Mouse (Mus musculus) CH12.LX (cell line): ENCODE results near the gene Ppara. TPM values are rescaled to one million over a fixed set of nuclear protein-coding genes. Genes with fewer than 3 reads are reported as not detected.

Experiments
- DNase-seq: peaks from one replicate; pipeline ENCODE4 v3.0.0-alpha.2; 2013; ENCODE audit errors: extremely low read depth
- H3K27ac ChIP-seq: 2 replicates; pipeline ENCODE4 v1.5.1; 2012; ENCODE audit warnings: low read depth, mild to moderate bottlenecking, control low read depth, moderate library complexity; ENCODE audit not compliant: insufficient read depth
- H3K27me3 ChIP-seq: replicated peaks from 2 replicates; pipeline ENCODE3; 2012; ENCODE audit warnings: inconsistent platforms
- H3K36me3 ChIP-seq, 2 experiments: replicated peaks in 1 of 2; 2 replicates each; pipeline versions ENCODE3 to v1.6.1; 2012; ENCODE audit warnings: inconsistent platforms in 1 of 2, low read length in 1 of 2, mild to moderate bottlenecking in 1 of 2, mixed read lengths in 1 of 2, moderate library complexity in 1 of 2; ENCODE audit not compliant: control insufficient read depth in 1 of 2, insufficient read depth in 1 of 2
- H3K4me1 ChIP-seq, 2 experiments: 2 replicates each; pipeline ENCODE4 v1.6.1; 2012; ENCODE audit warnings: inconsistent platforms in 1 of 2, moderate library complexity in 1 of 2; ENCODE audit not compliant: insufficient read depth in 2 of 2, control insufficient read depth in 1 of 2
- H3K4me2 ChIP-seq: 2 replicates; pipeline ENCODE4 v1.6.1; 2012; ENCODE audit warnings: low read depth, mild to moderate bottlenecking, control low read depth; ENCODE audit not compliant: poor library complexity, insufficient read depth, severe bottlenecking
- H3K4me3 ChIP-seq, 3 experiments: fragments of 150-350 bp in 1 of 3; sonication (generic) in 1 of 3; replicated peaks in 1 of 3; 2 replicates each; pipeline versions ENCODE3 to v1.5.1; 2011 to 2012; ENCODE audit warnings: low read depth in 2 of 3, low read length in 2 of 3, mild to moderate bottlenecking in 2 of 3, moderate library complexity in 2 of 3, control low read depth in 1 of 3, improper control_type of control experiment in 1 of 3, inconsistent platforms in 1 of 3, mixed read lengths in 1 of 3; ENCODE audit not compliant: poor library complexity in 1 of 3
- H3K79me2 ChIP-seq: replicated peaks from 2 replicates; pipeline ENCODE4 v1.6.1; 2012; ENCODE audit warnings: mild to moderate bottlenecking, moderate library complexity; ENCODE audit not compliant: control insufficient read depth, poor library complexity, insufficient read depth, severe bottlenecking; ENCODE audit errors: extremely low read depth
- H3K9ac ChIP-seq: 2 replicates; pipeline ENCODE4 v1.6.1; 2012; ENCODE audit warnings: low read depth, mild to moderate bottlenecking, control low read depth, moderate library complexity; ENCODE audit not compliant: insufficient read depth
- H3K9me3 ChIP-seq: replicated peaks from 2 replicates; pipeline ENCODE3; 2012; ENCODE audit warnings: low read length, inconsistent platforms, mixed read lengths
- CHD1 ChIP-seq: IDR thresholded peaks from 2 replicates; pipeline ENCODE4 v1.6.1; 2012; ENCODE audit warnings: low read depth, low read length, improper control_type of control experiment, inconsistent platforms
- E2F4 ChIP-seq: IDR thresholded peaks from 2 replicates; pipeline ENCODE4 v1.6.1; 2011; ENCODE audit warnings: low read depth, low read length, improper control_type of control experiment; ENCODE audit not compliant: insufficient replicate concordance
- ETS1 ChIP-seq: conservative IDR thresholded peaks from 2 replicates; pipeline ENCODE4 v1.6.1; 2012; ENCODE audit warnings: low read depth, mild to moderate bottlenecking, inconsistent platforms, low read length, improper control_type of control experiment, moderate library complexity
- MAFK ChIP-seq: IDR thresholded peaks from 2 replicates; pipeline ENCODE4 v1.6.1; 2011; ENCODE audit warnings: low read length, improper control_type of control experiment; ENCODE audit not compliant: insufficient replicate concordance
- MAX ChIP-seq: IDR thresholded peaks from 2 replicates; pipeline ENCODE4 v1.6.1; 2011; ENCODE audit warnings: low read length, improper control_type of control experiment
- MEF2A ChIP-seq: IDR thresholded peaks from 2 replicates; pipeline ENCODE4 v1.6.1; 2014; ENCODE audit warnings: low read depth, mild to moderate bottlenecking, inconsistent platforms, low read length, improper control_type of control experiment, borderline replicate concordance
- MXI1 ChIP-seq: IDR thresholded peaks from 2 replicates; pipeline ENCODE4 v1.6.1; 2011; ENCODE audit warnings: mild to moderate bottlenecking, low read depth, low read length, improper control_type of control experiment
- NELFE ChIP-seq: IDR thresholded peaks from 2 replicates; pipeline ENCODE4 v1.6.1; 2011; ENCODE audit warnings: low read depth, low read length, improper control_type of control experiment
- POLR2AphosphoS2 ChIP-seq: IDR thresholded peaks from 2 replicates; pipeline ENCODE4 v1.6.1; 2011; ENCODE audit warnings: low read depth, low read length, improper control_type of control experiment
- RAD21 ChIP-seq: IDR thresholded peaks from 2 replicates; pipeline ENCODE4 v1.6.1; 2011; ENCODE audit warnings: low read depth, mild to moderate bottlenecking, low read length, improper control_type of control experiment, moderate library complexity
- RCOR1 ChIP-seq: conservative IDR thresholded peaks from 2 replicates; pipeline ENCODE4 v1.6.1; 2012; ENCODE audit warnings: low read depth, mild to moderate bottlenecking, inconsistent platforms, low read length, improper control_type of control experiment
- SIN3A ChIP-seq: IDR thresholded peaks from 2 replicates; pipeline ENCODE4 v1.6.1; 2012; ENCODE audit warnings: low read length, improper control_type of control experiment, inconsistent platforms
- TCF12 ChIP-seq: IDR thresholded peaks from 2 replicates; pipeline ENCODE4 v1.6.1; 2014; ENCODE audit warnings: low read depth, mild to moderate bottlenecking, inconsistent platforms, low read length, improper control_type of control experiment
- USF1 ChIP-seq: IDR thresholded peaks from 2 replicates; pipeline ENCODE4 v1.6.1; 2014; ENCODE audit warnings: low read depth, mild to moderate bottlenecking, inconsistent platforms, low read length, improper control_type of control experiment
- USF2 ChIP-seq: conservative IDR thresholded peaks from 2 replicates; pipeline ENCODE4 v1.6.1; 2011; ENCODE audit warnings: low read depth, low read length, improper control_type of control experiment
- ZKSCAN1 ChIP-seq: IDR thresholded peaks from 2 replicates; pipeline ENCODE4 v1.6.1; 2012; ENCODE audit warnings: low read depth, inconsistent platforms, low read length, improper control_type of control experiment, borderline replicate concordance
- ZNF384 ChIP-seq: IDR thresholded peaks from 2 replicates; pipeline ENCODE4 v1.6.1; 2012; ENCODE audit warnings: low read depth, low read length, improper control_type of control experiment, inconsistent platforms
- dilution Hi-C: fragments of 300-500 bp; cut with MboI; formaldehyde crosslinking; loops from 2 replicates; pipeline ENCODE4 v1.14.3; 2020; ENCODE audit warnings: low sequenced_read_pairs; ENCODE audit not compliant: extremely low pct_unique_long_range_greater_than_20kb, extremely low pct_ligation_motif_present
- in situ Hi-C: fragments of 300-500 bp; cut with MboI; formaldehyde crosslinking; loops from 3 replicates; pipeline ENCODE4 v1.14.3; 2019; ENCODE audit warnings: low sequenced_read_pairs, low pct_ligation_motif_present, low pct_unique_long_range_greater_than_20kb, mixed read lengths
- polyA plus RNA-seq: library from polyadenylated mRNA; unstranded; fragments of >175 nt; gene quantifications from 2 replicates; pipeline ENCODE4 v1.2.1, GENCODE M21; 2012; ENCODE audit warnings: low read depth; ENCODE audit not compliant: insufficient read length
- total RNA-seq, 2 experiments: library from RNA; depleted of rRNA; stranded (reverse); fragments of 300-350 nt in 1 of 2; fragments of >200 nt in 1 of 2; gene quantifications; 2 replicates each; pipeline ENCODE4 v1.2.3; 2012 to 2014

Gene Ppara
- total and polyA plus RNA-seq, 3 experiments = not detected

- H3K36me3 ChIP-seq = no peaks in the 10 kb centered on the region
- H3K27me3 ChIP-seq = peaks cover 59% of the 10 kb centered on the region
- dilution Hi-C loops = no loop called here
These were observed 17.0 kb upstream of the Ppara start for GRCm38 (mm10) chr15:85717800-85718199.

GRCm38 (mm10) chr15:85719017-85719416 is 15.8 kb upstream of the Ppara start:
- Histone ChIP-seq H3K27ac (no peak overlapping the region), H3K36me3 (no peaks in the 10 kb centered on the region), H3K4me1 (peaks cover 7 to 15% of the 10 kb centered on the region in 2 experiments; a peak in 2 of 4 replicates), H3K4me2 (no peak overlapping the region), H3K9me3 (no peaks in the 10 kb centered on the region), H3K79me2 (no peaks in the 10 kb centered on the region), H3K9ac (no peak overlapping the region), H3K4me3 (no peak overlapping the region)
- dilution Hi-C loops (no loop called here), in situ Hi-C loops (loop anchor here (5.0 to 25.0 kb wide), 2 partner anchors 143 to 232 kb away; no protein-coding TSS in a partner anchor)
- no peak for DNase-seq
- TF ChIP-seq MAFK (no peak), RAD21 (no peak)
- TF ChIP-seq, all 38 proteins: peak for 0
- H3K27me3 ChIP-seq = peaks cover 68% of the 10 kb centered on the region

More at GRCm38 (mm10) chr15:85717800-85718199, 17.0 kb upstream of the Ppara start:
- Histone ChIP-seq H3K4me3 (no peak overlapping the region), H3K4me1 (peaks cover 7 to 12% of the 10 kb centered on the region in 2 experiments; a peak in 2 of 4 replicates), H3K4me2 (no peak overlapping the region), H3K79me2 (no peaks in the 10 kb centered on the region), H3K27ac (no peak overlapping the region), H3K9ac (no peak overlapping the region), H3K9me3 (no peaks in the 10 kb centered on the region)
- no peak for TF ChIP-seq NELFE
- TF ChIP-seq USF1 = no peak
- TF ChIP-seq SIN3A = no peak
- TF ChIP-seq MEF2A = no peak
- no peak for TF ChIP-seq CHD1
- in situ Hi-C loops = loop anchor here (5.0 to 25.0 kb wide), 2 partner anchors 145 to 230 kb away; no protein-coding TSS in a partner anchor
- DNase-seq = no peak

GRCm38 (mm10) chr15:85720366-85720841 is 14.4 kb upstream of the Ppara start:
- no peak overlapping the region for H3K4me3 ChIP-seq
- H3K79me2 ChIP-seq = no peaks in the 10 kb centered on the region
- H3K27me3 ChIP-seq = peaks cover 70% of the 10 kb centered on the region
- no peak for TF ChIP-seq ZKSCAN1
- TF ChIP-seq USF2 = no peak
- no peak for TF ChIP-seq NELFE
- TF ChIP-seq TCF12 = no peak
- no peak for TF ChIP-seq ETS1
- no peak for TF ChIP-seq POLR2AphosphoS2
- no peak for TF ChIP-seq USF1
- no peak for TF ChIP-seq MAX
- no peak for TF ChIP-seq RCOR1
- TF ChIP-seq E2F4 = no peak
- TF ChIP-seq MAFK = no peak
- TF ChIP-seq MXI1 = no peak
- TF ChIP-seq MEF2A = no peak
- no peak for TF ChIP-seq ZNF384
- H3K36me3 ChIP-seq = no peaks in the 10 kb centered on the region
- DNase-seq = no peak
- dilution Hi-C loops = no loop called here
- no peak overlapping the region for H3K27ac ChIP-seq
- no peaks in the 10 kb centered on the region for H3K9me3 ChIP-seq
- H3K9ac ChIP-seq = no peak overlapping the region
- peaks cover 17 to 28% of the 10 kb centered on the region in 2 experiments for H3K4me1 ChIP-seq
- H3K4me2 ChIP-seq = no peak overlapping the region
- in situ Hi-C loops = loop anchor here (25.0 kb wide), 1 partner anchor 233 kb away; no protein-coding TSS in a partner anchor
